Mouse (Mus musculus) R1 (cell line): ENCODE measurements around the gene Copg2.
A peak's percentile ranks its signal among the peaks of the same experiment; 100 is the strongest.
"Not testable (repeated sequence)": the region's sequence is repeated elsewhere in the genome, so short reads cannot be mapped to it uniquely, and the experiment has no call there.

Experiments used
- DNase-seq: peaks from one replicate; pipeline ENCODE4 v3.0.0-alpha.2; 2018; ENCODE audit warnings: low read depth, low spot score

Gene Copg2

DNA sequence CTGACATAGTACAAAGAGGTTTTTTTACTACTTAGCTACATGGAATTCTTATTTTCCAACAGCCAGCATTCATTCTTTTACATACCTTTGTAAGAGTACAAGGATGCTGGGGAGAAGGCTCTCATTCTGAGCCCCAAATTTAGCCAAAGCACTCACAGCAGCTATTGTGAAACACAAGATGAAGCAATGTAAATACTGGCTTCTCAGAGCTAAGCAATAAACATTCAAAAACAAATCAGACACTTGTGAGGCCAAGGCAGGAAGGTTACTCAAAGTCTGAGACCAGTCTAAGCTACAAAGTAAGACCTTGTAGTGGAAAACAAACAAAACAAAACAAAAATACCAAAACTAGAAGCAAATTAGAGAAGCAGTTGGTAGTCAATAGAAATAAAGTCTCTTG lies 83.0 kb downstream of the Copg2 start:
- DNase-seq = no peak

DNA sequence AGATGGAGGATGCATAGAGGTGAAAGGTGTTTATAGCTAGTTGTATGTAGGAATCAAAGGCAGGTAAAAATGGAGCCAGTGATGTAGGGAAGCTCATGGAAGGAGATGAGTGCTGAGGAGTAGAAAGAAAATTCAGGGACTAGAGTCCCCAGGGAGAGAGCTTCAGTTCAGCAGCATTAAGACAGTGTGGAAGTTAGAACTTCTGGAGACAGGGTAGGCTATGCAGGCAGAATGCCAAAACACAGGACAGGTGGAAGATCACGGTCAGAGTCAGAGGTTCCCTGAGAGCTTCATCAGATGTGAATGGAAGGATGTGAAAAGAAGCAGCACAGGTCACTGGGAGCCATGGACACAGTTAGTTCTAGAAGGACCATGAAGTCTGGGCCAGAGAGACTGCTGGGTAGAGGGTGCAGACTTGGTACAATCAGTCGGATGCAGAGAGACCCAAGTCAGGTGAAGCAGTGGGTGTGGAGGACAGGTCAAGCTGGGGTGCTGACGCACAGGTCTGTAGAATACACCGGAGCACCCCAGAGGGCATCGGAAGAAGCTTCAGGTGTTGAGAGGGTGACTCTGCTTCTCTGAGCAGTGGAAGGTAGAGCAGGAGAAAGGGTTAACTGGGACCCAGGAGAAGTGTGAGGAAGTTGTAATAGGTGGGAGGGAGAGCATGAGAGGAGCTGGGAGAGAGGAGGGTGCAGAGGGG lies 91.4 kb downstream of the Copg2 start:
- DNase-seq = no peak

DNA sequence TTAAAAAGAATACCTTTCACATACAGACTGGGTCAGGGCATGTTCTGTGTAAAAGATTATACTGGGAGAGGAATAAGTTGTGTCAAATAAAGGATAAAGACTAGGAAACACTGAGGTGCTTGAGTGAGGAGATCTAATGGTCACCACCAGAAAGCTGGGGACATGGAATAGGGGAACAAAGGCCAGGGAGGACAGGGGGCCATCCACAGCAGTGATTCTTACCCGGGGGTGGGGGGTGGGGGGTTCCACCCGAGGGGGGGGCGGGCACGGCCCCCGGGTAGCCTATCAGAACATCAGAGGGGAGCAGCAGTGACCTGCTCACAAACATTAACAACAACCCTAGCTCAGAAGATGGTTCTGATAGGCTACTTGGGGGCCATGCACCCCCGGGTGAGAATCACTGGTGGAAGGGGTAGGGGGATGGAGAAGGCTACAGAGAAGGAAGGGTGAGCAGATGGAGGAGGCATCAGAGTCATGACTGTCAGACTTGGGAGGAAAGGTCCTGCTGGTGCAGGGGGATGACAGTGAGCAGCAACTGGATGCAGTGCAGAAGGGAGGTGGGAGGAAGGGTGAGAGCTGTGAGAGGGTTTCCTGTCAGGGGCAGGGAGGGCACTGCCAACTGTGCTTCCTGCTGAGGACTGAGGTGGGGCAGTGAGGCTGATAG lies 92.1 kb downstream of the Copg2 start:
- peak; percentile 11 for DNase-seq

DNA sequence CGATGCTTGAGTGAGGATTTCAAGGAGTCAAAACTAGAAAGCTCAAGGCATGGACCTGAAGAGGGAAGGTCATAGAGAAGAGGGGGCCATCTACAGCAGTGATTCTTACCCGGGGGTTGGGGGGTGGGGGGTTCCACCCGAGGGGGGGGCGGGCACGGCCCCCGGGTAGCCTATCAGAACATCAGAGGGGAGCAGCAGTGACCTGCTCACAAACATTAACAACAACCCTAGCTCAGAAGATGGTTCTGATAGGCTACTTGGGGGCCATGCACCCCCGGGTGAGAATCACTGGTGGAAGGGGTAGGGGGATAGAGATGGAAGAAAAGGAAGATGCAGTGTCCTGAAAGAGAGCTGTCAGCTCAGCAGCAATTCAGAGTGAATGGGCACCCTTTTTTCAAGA lies 93.7 kb downstream of the Copg2 start:
- DNase-seq = not testable (repeated sequence)

DNA sequence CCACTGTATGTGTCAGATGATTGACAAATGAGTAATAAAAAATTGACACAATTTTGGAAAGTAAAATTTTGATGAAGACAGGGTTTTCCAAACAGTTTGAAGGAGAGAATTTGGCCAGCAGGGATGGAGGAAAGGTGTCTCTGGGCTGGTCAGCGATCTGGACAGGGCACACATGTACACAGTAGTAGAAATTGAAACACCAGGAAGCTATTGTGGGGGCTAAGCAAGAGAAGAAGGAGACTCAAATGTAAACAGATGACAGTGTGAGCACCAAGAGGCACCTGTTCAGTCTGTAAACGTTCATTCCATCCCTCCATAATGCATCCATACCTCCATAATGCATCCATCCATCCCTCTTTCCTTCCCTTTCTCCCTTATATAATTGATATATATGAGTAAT lies 145.4 kb downstream of the Copg2 start:
- DNase-seq = no peak

DNA sequence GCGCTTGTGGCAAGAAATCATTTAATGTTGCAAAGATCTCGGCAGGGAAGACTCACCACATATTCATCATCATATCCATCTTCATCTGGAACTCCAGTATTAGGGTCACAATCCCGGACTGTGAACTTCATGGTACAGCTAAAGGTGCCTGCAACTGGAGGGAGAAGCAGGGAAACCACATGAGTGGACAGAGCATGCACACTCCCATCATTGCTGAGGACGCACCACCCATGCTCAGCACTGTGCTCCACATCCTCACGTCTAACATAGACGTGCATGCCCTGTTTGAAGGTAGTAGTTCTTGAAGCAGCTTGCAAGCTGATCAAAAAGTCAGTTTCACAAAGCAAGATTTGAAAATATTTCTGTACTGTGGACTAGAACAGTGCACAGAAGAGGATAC lies 146.1 kb downstream of the Copg2 start:
- no peak for DNase-seq

DNA sequence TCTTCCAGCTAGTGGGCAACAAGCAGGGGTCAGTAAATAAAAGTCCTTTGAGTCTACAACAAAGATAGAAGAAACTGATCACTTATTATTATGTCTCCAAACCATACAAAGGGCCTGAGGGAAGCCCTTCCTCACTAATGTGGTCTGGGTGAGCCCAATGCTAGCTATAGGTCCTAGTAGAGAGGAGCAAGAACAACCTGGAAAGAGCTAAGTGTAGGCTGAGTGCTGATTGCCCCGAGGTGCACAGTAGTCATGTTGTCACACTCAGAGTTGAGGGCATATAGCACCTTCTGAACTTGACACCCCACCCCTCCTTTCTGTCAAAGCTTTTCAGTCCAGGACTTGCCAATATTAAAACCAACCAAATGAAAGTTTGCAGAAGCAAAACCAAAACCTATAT lies 146.7 kb downstream of the Copg2 start:
- DNase-seq = no peak

DNA sequence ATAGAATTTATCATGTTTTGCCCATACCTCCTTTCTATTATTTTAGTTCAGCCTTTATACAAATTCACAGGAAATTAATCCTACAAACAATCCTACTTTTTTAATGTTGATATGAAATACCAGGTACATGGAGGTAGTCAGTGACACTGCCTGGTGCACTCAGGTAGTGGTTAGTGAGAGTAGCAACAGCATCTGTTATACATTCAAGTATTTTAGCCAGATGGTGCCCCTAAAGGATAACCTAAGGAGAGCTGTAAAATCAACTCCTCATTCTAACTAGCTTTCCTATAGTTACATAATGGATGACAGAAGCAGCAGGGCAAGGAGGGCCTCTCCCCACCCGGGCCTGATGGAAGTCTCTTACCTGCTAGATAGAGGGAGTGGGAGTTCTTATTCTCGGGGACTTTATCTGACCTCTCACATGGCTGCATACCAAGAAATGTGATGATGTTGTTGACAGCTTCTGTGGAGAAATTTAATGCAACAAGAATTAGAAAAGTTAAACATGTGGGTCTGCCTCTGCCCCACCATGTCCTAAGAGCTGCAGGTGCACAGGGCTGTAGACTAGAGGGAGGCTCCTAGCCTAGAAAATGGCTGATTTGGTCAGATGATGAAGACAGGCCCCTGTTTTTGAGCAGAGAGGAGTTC lies 147.4 kb downstream of the Copg2 start:
- no peak for DNase-seq

DNA sequence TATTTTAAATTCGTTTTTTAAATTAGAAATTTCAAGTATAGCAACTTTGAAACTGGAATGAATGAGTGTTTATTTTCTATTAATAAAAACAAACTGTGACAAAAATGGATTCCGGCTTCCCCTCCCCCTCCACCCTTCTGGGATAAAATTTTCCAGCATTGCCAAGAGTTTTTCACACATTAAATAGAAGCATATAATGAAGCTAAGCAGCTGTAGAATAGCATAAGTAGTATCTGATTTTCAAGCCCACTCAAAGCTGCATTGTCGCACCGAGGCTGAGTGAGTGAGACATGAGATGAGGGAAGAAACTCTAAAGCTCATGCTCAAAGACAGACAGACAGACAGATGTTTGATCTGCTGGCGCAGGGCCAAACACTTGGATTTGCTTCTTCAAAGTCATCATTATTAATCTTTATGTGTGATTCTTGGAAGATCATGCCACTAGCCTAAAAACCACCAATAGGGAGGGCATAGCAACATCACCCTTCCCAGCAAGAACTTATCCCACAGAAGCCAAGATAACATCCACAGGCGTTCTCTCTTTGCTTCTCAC lies 148.2 kb downstream of the Copg2 start:
- no peak for DNase-seq

DNA sequence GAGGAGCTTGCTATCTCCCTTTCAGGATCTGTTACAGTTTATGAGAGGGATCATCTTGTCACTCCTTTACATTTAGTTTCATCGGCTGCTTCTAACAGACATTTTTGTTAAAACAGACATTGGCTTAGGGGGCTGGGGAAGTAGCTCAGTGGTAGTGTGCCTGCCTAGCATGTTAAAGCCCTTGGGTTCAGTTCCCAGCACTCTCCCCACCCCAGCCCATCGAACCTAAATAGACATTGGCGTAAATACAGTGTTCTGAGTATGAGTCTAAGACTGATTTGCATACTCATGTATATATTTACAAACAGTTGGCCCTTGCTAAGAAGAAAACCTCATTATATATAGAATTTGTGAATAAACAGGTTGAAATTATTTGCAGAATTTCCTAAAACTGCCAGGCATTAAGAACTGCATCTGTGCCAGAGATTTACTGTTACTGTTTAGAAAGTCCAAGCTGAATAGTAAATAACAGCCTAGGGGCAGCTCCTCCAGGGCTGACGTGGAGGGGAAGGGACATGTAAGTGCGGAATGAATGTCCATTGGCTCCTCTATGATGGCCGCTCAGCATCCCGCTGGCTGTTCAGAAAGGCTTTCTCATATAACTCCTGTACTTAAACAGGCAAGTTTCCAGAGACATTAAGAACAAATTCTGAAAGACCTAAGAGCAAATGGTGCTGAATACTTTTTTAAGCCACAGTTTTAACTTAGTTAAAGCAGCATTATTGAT lies 148.8 kb downstream of the Copg2 start:
- no peak for DNase-seq

DNA sequence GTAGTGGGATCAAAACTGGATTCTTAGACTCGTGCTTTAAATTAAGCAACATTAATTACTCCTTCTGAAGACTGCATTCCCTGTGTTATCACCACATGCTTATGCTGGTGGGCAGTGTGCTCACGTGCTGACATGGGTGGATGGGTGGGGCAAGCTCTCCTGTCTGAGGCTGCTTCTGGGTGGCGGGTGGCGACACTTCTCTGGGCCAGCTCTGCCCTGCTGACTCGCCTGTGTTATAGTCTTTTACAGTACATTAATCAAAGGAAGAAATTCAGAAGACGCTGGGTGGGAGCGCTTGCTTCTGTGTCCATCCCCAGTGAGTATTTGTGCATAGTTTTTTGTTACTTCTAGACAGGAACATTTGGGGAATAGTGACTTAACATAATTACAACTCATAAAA lies 151.0 kb downstream of the Copg2 start:
- no peak for DNase-seq

DNA sequence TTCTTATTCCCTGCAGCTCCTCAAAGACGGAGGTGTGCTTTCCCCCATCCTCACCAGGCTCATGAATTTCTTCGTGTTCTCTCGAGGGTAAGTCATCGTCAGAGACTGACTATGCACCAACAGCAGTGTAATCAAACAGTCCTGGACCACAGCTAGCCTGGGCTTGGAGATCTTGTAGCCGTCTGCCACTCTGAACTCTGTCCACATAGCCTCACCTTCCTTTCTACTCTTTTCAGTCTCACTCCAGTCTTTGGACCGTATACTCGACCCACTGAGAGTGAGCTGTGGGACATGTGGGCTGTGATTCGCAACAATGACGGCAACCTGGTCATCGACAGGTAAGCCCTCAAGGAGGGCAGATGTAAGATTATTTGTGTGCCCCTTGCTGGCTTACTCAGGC lies 151.7 kb downstream of the Copg2 start:
- DNase-seq = no peak

DNA sequence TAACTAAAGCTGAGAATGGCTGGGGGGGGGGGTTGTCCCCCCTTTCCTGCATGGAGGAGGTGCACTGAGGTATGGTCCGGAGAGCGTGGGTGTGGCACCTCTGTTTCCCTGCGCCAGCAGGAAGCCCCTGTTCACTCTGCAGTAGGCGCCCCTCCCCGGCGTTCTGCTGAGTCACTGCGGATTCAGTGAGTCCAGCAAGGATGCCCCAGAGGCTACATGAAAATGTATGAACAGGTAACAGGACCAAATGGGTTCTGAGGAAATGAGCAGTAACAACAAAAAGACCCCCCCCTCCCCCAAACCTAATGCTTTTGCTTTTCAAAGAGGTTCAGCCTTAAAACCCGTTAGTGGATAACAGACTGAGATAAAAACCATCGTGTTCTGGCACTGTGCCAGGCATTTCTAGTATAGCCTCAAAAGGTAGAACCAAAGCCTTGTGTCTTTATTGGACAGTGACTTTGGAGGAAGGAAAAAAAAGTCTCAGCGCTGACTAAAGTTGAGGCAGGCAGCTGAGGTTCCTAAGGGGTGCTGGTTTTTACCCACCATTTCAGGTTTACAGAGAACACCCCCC lies 157.3 kb downstream of the Copg2 start:
- DNase-seq = peak; percentile 86

DNA sequence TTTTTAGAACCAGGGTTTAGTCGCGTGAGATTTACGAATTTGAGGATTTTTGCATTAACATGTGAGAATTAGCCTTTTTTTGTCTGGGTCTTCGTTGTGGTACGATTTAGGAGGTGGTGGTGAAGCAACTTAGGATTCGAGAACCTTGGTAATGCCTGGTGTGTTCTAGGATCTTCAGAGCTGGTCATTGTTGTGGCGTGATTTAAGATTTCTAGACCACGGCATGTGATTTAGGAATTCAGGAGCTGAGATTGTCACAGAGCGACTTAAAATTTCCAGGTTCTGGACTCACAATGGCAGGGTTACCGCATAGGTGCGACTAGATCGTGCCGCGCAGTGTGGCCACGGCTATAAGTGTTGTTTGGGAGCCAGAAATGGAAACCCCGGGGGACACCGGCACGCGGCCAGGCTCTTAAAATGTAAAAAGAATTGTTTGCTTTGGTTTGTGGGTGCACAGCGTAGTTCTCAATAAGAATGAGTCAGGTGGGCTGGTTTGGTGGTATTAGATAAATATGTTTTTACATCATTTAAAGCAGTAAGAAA lies 158.1 kb downstream of the Copg2 start:
- peak; percentile 41 for DNase-seq

DNA sequence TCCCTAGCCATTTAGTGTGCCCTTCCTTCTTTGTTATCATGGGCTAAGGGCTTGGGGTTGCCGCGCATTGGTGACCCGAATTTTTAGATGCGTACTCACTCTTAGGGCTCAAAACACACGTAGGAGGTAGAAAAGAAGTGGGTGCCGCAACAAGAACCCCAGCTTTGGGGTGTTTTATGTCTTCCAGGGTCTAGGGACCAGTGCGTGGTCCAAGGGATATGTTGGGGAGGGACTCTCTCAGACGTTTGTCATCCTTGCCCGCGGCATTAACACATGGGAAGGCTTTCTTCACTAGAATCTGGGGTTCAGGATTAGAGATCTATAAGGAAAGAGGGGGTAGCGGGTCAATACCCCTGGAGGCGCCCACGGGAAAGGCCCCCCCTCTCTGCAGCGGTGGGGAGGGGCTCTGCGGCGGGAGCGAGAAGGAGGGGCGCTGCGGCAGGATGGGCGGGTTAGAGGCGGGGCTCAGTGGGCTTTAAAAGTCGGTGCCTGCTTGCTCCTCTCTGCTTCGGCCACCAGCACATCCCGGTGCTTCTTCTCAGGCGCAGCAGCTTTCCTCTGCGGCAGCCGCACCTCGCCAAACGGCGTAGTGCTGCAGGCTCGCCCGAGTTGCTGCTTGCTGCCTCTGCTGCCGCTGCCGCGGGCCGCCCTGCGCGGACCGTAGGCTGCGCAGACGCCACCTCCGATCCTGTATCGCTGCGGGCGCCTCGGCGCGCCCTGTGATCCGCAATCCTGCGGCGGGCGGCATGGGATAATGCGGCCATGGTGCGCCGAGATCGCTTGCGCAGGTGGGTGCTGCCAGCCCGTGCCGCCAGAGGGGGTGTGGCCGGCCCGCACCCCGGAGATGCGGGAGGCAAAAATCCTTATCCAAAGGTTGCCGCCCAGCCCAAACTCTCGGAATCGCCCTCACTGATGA lies 158.8 kb downstream of the Copg2 start:
- peak; percentile 86 for DNase-seq

DNA sequence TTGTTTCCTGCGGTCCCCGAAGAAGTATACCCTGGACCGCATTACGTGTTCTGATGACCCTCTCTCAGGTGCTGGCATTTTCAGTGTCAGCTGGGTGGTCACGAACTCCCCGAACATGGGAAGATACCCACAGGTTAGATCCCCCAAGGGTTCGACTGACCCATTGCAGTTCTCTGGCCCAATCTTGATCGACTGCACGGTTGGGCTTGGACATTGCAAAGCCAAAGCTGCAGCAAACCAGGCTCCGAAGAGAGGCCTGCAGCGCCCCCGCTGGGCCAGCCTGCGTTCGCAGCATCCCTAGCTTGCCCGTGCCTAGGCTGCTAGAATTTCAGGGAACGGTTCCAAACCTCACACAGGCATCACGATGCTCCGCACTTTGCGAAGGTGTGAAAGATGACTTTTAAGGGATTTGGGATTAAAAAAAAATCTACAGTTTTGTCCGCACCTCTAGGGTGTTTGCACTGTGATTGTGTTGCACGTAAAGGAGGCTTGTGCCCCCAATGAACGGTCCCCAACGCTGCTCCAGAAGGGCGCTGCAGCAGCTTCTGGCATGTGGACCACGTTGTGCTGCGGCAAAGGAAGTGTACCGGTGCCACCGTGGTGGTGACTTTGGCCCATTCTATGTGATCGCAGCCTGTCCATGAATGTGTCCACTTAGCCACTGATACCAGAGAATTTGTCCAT lies 159.6 kb downstream of the Copg2 start:
- peak; percentile 80 for DNase-seq

DNA sequence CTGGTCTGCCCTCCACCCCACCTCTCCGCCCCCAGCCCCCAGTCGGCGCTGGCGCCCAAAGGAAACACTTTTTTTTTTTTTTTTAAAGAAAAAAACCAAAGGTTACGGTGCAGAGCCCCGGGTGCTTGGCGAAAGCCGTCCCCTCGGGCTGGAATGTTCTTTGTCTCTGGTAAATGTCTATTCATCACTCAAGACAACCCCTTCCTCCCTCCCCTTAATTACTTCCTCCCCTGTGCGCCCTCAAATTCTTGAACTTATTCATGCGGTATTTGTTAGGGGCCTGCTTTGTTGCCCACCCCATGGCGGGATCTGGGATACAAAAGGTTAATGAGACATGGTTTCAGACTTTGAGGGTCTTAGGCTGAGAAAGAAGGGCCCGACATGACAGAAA lies 160.2 kb downstream of the Copg2 start:
- DNase-seq = peak; percentile 62

DNA sequence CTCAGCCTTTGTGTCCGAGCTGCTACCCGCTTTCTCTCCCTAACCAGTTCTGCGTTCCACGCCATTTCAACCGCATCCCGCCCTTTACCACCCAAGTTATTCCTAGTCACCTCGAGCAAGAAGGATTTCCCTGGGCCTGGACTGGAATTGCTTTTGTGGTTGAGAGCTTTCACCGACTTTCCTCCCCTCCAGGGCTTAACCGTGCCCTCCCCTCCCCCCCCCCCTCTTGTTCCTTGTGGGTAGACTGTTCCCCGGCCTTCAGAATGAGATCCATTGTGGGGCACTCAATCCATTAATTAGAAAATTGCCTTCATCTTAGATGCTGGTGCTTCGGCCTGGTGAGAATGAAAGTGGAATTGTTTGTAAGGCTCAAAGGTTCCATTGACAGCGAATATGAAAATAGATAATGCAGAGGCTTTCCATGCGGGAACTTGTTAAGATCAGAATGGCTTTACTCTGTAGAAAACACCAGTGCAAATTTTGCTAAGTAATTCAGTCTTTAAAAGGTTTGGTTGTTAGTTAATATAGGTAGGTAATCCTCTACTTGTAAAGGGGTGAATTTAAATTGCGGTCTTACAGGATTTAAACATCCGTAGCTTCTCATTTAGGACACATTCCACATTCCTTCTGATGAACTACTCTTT lies 160.7 kb downstream of the Copg2 start:
- peak; percentile 38 for DNase-seq

DNA sequence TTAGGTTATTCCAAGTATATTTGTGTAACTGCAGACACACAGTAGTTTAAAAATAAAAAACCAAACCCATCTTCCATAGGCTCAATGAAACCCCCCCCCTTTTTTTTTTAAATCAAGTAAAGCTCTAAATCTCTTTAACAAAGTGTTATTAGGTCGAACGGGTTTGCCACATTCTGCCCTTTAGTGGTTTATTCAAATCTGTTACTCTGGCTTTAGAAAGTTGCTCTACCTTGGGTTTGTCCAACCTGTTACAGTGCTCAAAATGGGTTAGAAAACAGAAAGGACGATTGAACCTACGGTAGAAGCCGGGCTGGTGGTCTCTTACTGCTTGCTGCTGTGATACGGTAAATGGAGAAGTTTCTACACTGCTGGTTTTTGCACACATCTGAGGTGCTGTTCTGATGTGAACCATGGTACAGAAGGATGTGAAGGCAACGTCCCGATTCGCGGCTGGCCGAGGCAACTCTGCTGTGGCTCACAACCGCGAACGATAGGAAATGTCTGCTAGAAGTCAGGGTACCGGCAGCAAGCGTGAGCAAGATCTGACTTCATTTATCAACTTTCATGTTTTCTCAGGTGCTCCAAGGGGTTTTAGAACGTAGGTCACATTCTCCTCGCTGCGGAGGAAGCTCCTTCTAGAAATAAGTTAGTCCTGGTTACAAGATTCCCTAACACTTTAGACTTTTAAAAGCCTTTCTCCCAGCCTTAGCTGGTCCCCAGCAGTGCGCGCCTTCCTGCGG lies 161.4 kb downstream of the Copg2 start:
- DNase-seq = peak; percentile 13
